Comparison of ENCODE assay signal across 16 mouse cellular contexts in the genomic region with DNA sequence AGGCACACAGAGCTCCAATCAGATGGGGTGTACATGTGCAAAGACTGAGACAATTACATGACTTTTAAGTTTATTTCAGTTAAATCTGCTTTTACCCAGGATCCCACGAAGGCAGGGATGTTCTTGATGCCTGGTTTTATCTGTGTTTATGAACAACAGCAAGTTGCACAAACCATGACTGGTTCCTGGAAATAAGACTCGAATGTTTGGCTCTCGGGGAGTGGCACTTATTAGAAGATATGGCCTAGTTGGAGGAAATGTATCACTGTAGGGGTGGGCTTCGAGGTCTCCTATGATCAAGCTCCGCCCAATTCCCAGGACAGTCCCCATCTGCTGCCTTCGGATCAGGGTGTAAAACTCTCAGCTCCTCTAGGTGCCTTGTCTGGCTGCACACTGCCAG. TPM values are rescaled to one million over a fixed set of nuclear protein-coding genes. Genes with fewer than 3 reads are reported as not detected.
A peak's percentile ranks its signal among the peaks of the same experiment; 100 is the strongest.
DNase-seq lines count a peak whose midpoint lies in the region; ATAC-seq lines count a peak whose summit lies in the region.
"Had no signal": no experiment of that assay in that cellular context is flagged by ENCODE, and none has a peak within 500 bp of the region (broad histone marks: within the 10 kb centered on the region; RNA-seq: fewer than 3 reads in every experiment).

No protein-coding gene starts in this region.

- no peak for DNase-seq in hindbrain, embryonic 10.5 days (ENCODE audit: low spot score)
- DNase-seq in hindbrain, embryonic 11.5 days (ENCODE audit: low spot score): no peak
- peak; percentile 56 for DNase-seq in c-Kit-positive CD71-positive TER-119-positive erythroid progenitor cells, embryonic 14.5 days (ENCODE audit: low spot score)
- no peak for DNase-seq in midbrain, embryonic 11.5 days (ENCODE audit: low spot score, missing footprints)
- DNase-seq in left cerebral cortex, adult 8-10 months (ENCODE audit: low spot score in 2 of 2): no peak
- DNase-seq in layer of hippocampus, adult 8-10 months (ENCODE audit: low spot score in 2 of 2): no peak
- DNase-seq: cerebellum, postnatal 36 days; lung, embryonic 14.5 days; thymus, postnatal 4 days had no signal

- 85% methylated on average over 6 of the region's 6 CpGs for WGBS in forebrain, embryonic 12.5 days
- WGBS in forebrain, embryonic 16.5 days: 79% methylated on average over 6 of the region's 6 CpGs
- 85% methylated on average over 6 of the region's 6 CpGs for WGBS in hindbrain, embryonic 10.5 days
- WGBS in hindbrain, embryonic 11.5 days: 76% methylated on average over 6 of the region's 6 CpGs
- 81% methylated on average over 6 of the region's 6 CpGs for WGBS in midbrain, embryonic 11.5 days

- H3K4me2 ChIP-seq in forebrain, embryonic 12.5 days: no peak overlapping the region
- H3K4me2 ChIP-seq in forebrain, embryonic 16.5 days (ENCODE audit: low read length): no peak overlapping the region
- no peak overlapping the region for H3K4me2 ChIP-seq in hindbrain, embryonic 11.5 days (replicated peaks; ENCODE audit: low read depth, low read length)
- H3K4me2 ChIP-seq in midbrain, embryonic 11.5 days: no peak overlapping the region
- H3K4me2 ChIP-seq: heart, embryonic 15.5 days; lung, embryonic 14.5 days had no signal

- H3K4me3 ChIP-seq in forebrain, embryonic 12.5 days (replicated peaks): no peak overlapping the region
- H3K4me3 ChIP-seq in forebrain, embryonic 16.5 days (replicated peaks; ENCODE audit: low read length): no peak overlapping the region
- no peak overlapping the region for H3K4me3 ChIP-seq in hindbrain, embryonic 10.5 days
- no peak overlapping the region for H3K4me3 ChIP-seq in hindbrain, embryonic 11.5 days (ENCODE audit: low read depth, low read length)
- no peak overlapping the region for H3K4me3 ChIP-seq in midbrain, embryonic 11.5 days (ENCODE audit: low read depth, low read length)
- H3K4me3 ChIP-seq: heart, embryonic 15.5 days; limb, embryonic 10.5 days had no signal

- peaks cover 25% of the 10 kb centered on the region; the same call in 1 of the 2 replicates for H3K36me3 ChIP-seq in forebrain, embryonic 12.5 days (replicated peaks)
- H3K36me3 ChIP-seq in forebrain, embryonic 16.5 days (ENCODE audit: control insufficient read depth, insufficient read depth): no peaks in the 10 kb centered on the region
- peaks cover 48% of the 10 kb centered on the region for H3K36me3 ChIP-seq in hindbrain, embryonic 10.5 days
- H3K36me3 ChIP-seq in hindbrain, embryonic 11.5 days (ENCODE audit: control insufficient read depth, insufficient read depth, low read length): 0 out of 2 replicates have a peak, but pooled peaks cover 2% of the 10 kb centered on the region
- H3K36me3 ChIP-seq in midbrain, embryonic 11.5 days (ENCODE audit: control insufficient read depth, insufficient read depth, low read length): 0 out of 2 replicates have a peak, but pooled peaks cover 4% of the 10 kb centered on the region

- H3K27ac ChIP-seq in forebrain, embryonic 12.5 days: peak overlapping the region; percentile 74
- no peak overlapping the region for H3K27ac ChIP-seq in forebrain, embryonic 16.5 days (ENCODE audit: low read length)
- H3K27ac ChIP-seq in hindbrain, embryonic 10.5 days: peak overlapping the region; percentile 72; the same call in 1 of the 2 replicates
- H3K27ac ChIP-seq in hindbrain, embryonic 11.5 days (ENCODE audit: low read depth, low read length): no peak overlapping the region
- H3K27ac ChIP-seq in midbrain, embryonic 11.5 days (ENCODE audit: low read depth, low read length): peak overlapping the region; percentile 51; the same call in 1 of the 2 replicates
- H3K27ac ChIP-seq: limb, embryonic 10.5 days; macrophage had no signal

- no peaks in the 10 kb centered on the region for H3K27me3 ChIP-seq in forebrain, embryonic 12.5 days
- H3K27me3 ChIP-seq in forebrain, embryonic 16.5 days (replicated peaks; ENCODE audit: control insufficient read depth, insufficient read depth, low read length): no peaks in the 10 kb centered on the region
- H3K27me3 ChIP-seq in hindbrain, embryonic 10.5 days (ENCODE audit: insufficient read depth, poor library complexity, severe bottlenecking): no peaks in the 10 kb centered on the region
- no peaks in the 10 kb centered on the region for H3K27me3 ChIP-seq in hindbrain, embryonic 11.5 days (ENCODE audit: control insufficient read depth, insufficient read depth, low read length)
- H3K27me3 ChIP-seq in midbrain, embryonic 11.5 days (ENCODE audit: control insufficient read depth, insufficient read depth, low read length): no peaks in the 10 kb centered on the region
- H3K27me3 ChIP-seq: CH12.LX; heart, embryonic 15.5 days had no signal

- H3K4me1 ChIP-seq in forebrain, embryonic 12.5 days: peaks cover 20% of the 10 kb centered on the region
- no peaks in the 10 kb centered on the region; the same call in 1 of the 2 replicates for H3K4me1 ChIP-seq in forebrain, embryonic 16.5 days (replicated peaks; ENCODE audit: control insufficient read depth, insufficient read depth, low read length)
- H3K4me1 ChIP-seq in hindbrain, embryonic 10.5 days (replicated peaks): peaks cover 28% of the 10 kb centered on the region
- peaks cover 3% of the 10 kb centered on the region; the same call in 1 of the 2 replicates for H3K4me1 ChIP-seq in hindbrain, embryonic 11.5 days (replicated peaks; ENCODE audit: control insufficient read depth, insufficient read depth, low read length)
- 0 out of 2 replicates have a peak, but pooled peaks cover 8% of the 10 kb centered on the region for H3K4me1 ChIP-seq in midbrain, embryonic 11.5 days (ENCODE audit: control insufficient read depth, insufficient read depth, low read length)

- no peak for ATAC-seq in forebrain, embryonic 12.5 days (ENCODE audit: low FRiP score)
- ATAC-seq in forebrain, embryonic 16.5 days: no peak
- ATAC-seq in hindbrain, embryonic 11.5 days (ENCODE audit: low FRiP score): no peak
- no peak for ATAC-seq in midbrain, embryonic 11.5 days (ENCODE audit: low FRiP score)
- ATAC-seq: activated CD4-positive, CD25-positive, alpha-beta regulatory T cell, adult 4 months had no signal

- no peaks in the 10 kb centered on the region for H3K9me3 ChIP-seq in forebrain, embryonic 12.5 days
- H3K9me3 ChIP-seq in forebrain, embryonic 16.5 days (ENCODE audit: control insufficient read depth, low read length): no peaks in the 10 kb centered on the region
- no peaks in the 10 kb centered on the region for H3K9me3 ChIP-seq in hindbrain, embryonic 10.5 days
- H3K9me3 ChIP-seq in hindbrain, embryonic 11.5 days (ENCODE audit: control insufficient read depth, low read length): no peaks in the 10 kb centered on the region
- no peaks in the 10 kb centered on the region for H3K9me3 ChIP-seq in midbrain, embryonic 11.5 days (ENCODE audit: control insufficient read depth, low read length)
- H3K9me3 ChIP-seq: heart, embryonic 15.5 days; limb, embryonic 10.5 days had no signal

- no peak overlapping the region for H3K9ac ChIP-seq in forebrain, embryonic 12.5 days
- H3K9ac ChIP-seq in forebrain, embryonic 16.5 days (replicated peaks; ENCODE audit: low read depth, low read length): no peak overlapping the region
- H3K9ac ChIP-seq in hindbrain, embryonic 11.5 days (ENCODE audit: low read depth, low read length): no peak overlapping the region
- no peak overlapping the region for H3K9ac ChIP-seq in midbrain, embryonic 11.5 days (ENCODE audit: low read length)
- H3K9ac ChIP-seq: heart, embryonic 15.5 days; lung, embryonic 14.5 days had no signal

RNA-seq across cellular contexts. Expression of a gene that starts 20.1 kb away (rescaled TPM):
- polyA plus RNA-seq in forebrain, embryonic 12.5 days (2016; fragmentation: Nextera tagmentation; extraction: Ambion mirVana): 62.9 and 65.4 TPM in 2 replicates
- 65.5 and 79.5 TPM in 2 replicates for polyA plus RNA-seq in forebrain, embryonic 16.5 days (2015; fragmentation: Nextera tagmentation; extraction: Ambion mirVana)
- polyA plus RNA-seq in hindbrain, embryonic 10.5 days (2016; fragmentation: Nextera tagmentation; extraction: Ambion mirVana): 61.1 and 108 TPM in 2 replicates
- 74.5 and 89.4 TPM in 2 replicates for polyA plus RNA-seq in hindbrain, embryonic 11.5 days (2014; fragmentation: Nextera tagmentation; extraction: Ambion mirVana)
- polyA plus RNA-seq in midbrain, embryonic 11.5 days (2014; fragmentation: Nextera tagmentation; extraction: Ambion mirVana): 43.5 and 47.6 TPM in 2 replicates
- total RNA-seq in left cerebral cortex, adult 8-10 months (2022): 10 to 100 TPM; 40.7 to 54.4 (median 45.8) TPM
- 10 to 100 TPM; 27.9 to 42.8 (median 34.9) TPM for total RNA-seq in layer of hippocampus, adult 8-10 months (2022)

RNA-seq across cellular contexts. Expression of a gene that starts 21.3 kb away (rescaled TPM):
- 101 and 105 TPM in 2 replicates for polyA plus RNA-seq in forebrain, embryonic 12.5 days (2016; fragmentation: Nextera tagmentation; extraction: Ambion mirVana)
- polyA plus RNA-seq in forebrain, embryonic 16.5 days (2015; fragmentation: Nextera tagmentation; extraction: Ambion mirVana): 91.6 and 95.8 TPM in 2 replicates
- 97.9 and 208 TPM in 2 replicates for polyA plus RNA-seq in hindbrain, embryonic 10.5 days (2016; fragmentation: Nextera tagmentation; extraction: Ambion mirVana)
- polyA plus RNA-seq in hindbrain, embryonic 11.5 days (2014; fragmentation: Nextera tagmentation; extraction: Ambion mirVana): 88.0 and 127 TPM in 2 replicates
- polyA plus RNA-seq in midbrain, embryonic 11.5 days (2014; fragmentation: Nextera tagmentation; extraction: Ambion mirVana): 35.5 and 37.5 TPM in 2 replicates
- 100 to 1,000 TPM; 156 to 190 (median 176) TPM for total RNA-seq in left cerebral cortex, adult 8-10 months (2022)
- 100 to 1,000 TPM; 109 to 121 (median 110) TPM for total RNA-seq in layer of hippocampus, adult 8-10 months (2022)

RNA-seq across cellular contexts. Expression of a gene that starts 37.9 kb away (rescaled TPM):
- 2.2 TPM in 2 replicates for polyA plus RNA-seq in forebrain, embryonic 12.5 days (2016; fragmentation: Nextera tagmentation; extraction: Ambion mirVana)
- 2.2 and 2.5 TPM in 2 replicates for polyA plus RNA-seq in forebrain, embryonic 16.5 days (2015; fragmentation: Nextera tagmentation; extraction: Ambion mirVana)
- polyA plus RNA-seq in hindbrain, embryonic 10.5 days (2016; fragmentation: Nextera tagmentation; extraction: Ambion mirVana): 3.5 and 3.6 TPM in 2 replicates
- 4.5 and 5.0 TPM in 2 replicates for polyA plus RNA-seq in hindbrain, embryonic 11.5 days (2014; fragmentation: Nextera tagmentation; extraction: Ambion mirVana)
- polyA plus RNA-seq in midbrain, embryonic 11.5 days (2014; fragmentation: Nextera tagmentation; extraction: Ambion mirVana): 2.7 and 4.1 TPM in 2 replicates
- 1 to 10 TPM; 2.8 to 4.8 (median 3.3) TPM for total RNA-seq in left cerebral cortex, adult 8-10 months (2022)
- total RNA-seq in layer of hippocampus, adult 8-10 months (2022): 1 to 10 TPM; 2.2 to 7.6 (median 3.5) TPM

RNA-seq across cellular contexts. Expression of a gene that starts 44.0 kb away (rescaled TPM):
- 354 and 378 TPM in 2 replicates for polyA plus RNA-seq in forebrain, embryonic 12.5 days (2016; fragmentation: Nextera tagmentation; extraction: Ambion mirVana)
- 219 and 239 TPM in 2 replicates for polyA plus RNA-seq in forebrain, embryonic 16.5 days (2015; fragmentation: Nextera tagmentation; extraction: Ambion mirVana)
- 414 and 455 TPM in 2 replicates for polyA plus RNA-seq in hindbrain, embryonic 10.5 days (2016; fragmentation: Nextera tagmentation; extraction: Ambion mirVana)
- polyA plus RNA-seq in hindbrain, embryonic 11.5 days (2014; fragmentation: Nextera tagmentation; extraction: Ambion mirVana): 387 and 395 TPM in 2 replicates
- polyA plus RNA-seq in midbrain, embryonic 11.5 days (2014; fragmentation: Nextera tagmentation; extraction: Ambion mirVana): 385 and 399 TPM in 2 replicates
- total RNA-seq in left cerebral cortex, adult 8-10 months (2022): 10 to 100 TPM; 20.6 to 44.6 (median 32.7) TPM
- 10 to 100 TPM; 23.9 to 46.8 (median 33.8) TPM for total RNA-seq in layer of hippocampus, adult 8-10 months (2022)

Comparison
In these comparisons a context has a peak if more than half of its experiments do, and no peak if none do; other contexts are left out.
1. H3K27ac ChIP-seq: peak in forebrain, embryonic 12.5 days (single experiment), hindbrain, embryonic 10.5 days (single experiment) and midbrain, embryonic 11.5 days (single experiment); none in forebrain, embryonic 16.5 days (single experiment) and hindbrain, embryonic 11.5 days (single experiment).